Mouse (Mus musculus) granulocyte monocyte progenitor cell, adult 5-6 weeks (primary cell): ENCODE measurements around the gene Ankrd50. TPM values are rescaled to one million over a fixed set of nuclear protein-coding genes. Genes with fewer than 3 reads are reported as not detected.

ENCODE experiments used
- ATAC-seq: replicated peaks from 2 replicates; pipeline ENCODE4 v1.8.0; 2016; ENCODE audit warnings: mild to moderate bottlenecking, moderate TSS enrichment, inconsistent platforms; ENCODE audit not compliant: poor library complexity, severe bottlenecking
- total RNA-seq, 2 experiments: library from RNA; stranded (forward) in 1 of 2; stranded (reverse) in 1 of 2; fragments of 200-712, 200-1000 nt in 1 of 2; fragments of >200 nt in 1 of 2; fragmentation: Nextera tagmentation in 1 of 2; gene quantifications; 2 replicates each; pipeline ENCODE4 v1.2.3; 2014 to 2017

Ankrd50 gene
- total RNA-seq (2014; fragmentation: Nextera tagmentation) = 4.7 and 5.0 TPM in 2 replicates
- 6.2 TPM in 2 replicates for total RNA-seq (2017)

GRCm38 (mm10) chr3:38484191-38485106 is at the start of gene Ankrd50:
Ankrd50 (minus strand) TSS chr3:38484844.
- ATAC-seq = peak; percentile 94

DNA sequence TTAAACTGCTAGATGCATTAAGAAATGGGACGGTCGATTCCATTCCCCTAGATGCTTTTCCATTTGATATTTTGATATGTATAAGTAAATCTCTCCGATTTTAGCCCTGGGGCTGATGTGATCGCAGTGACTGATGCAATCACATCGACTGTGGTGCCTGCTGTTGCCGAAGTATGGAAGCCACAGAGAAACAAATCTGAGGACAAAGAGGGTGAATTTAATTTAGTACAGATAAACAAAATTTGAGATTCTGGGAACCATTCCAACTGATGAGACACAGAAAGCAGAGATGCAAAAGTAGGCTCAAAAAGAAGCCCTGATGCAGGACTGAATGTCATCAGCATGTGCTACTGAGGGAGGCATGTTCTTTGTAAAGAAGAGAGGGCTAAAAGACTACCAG is 49.6 kb upstream of the Ankrd50 start:
- ATAC-seq = no peak

DNA sequence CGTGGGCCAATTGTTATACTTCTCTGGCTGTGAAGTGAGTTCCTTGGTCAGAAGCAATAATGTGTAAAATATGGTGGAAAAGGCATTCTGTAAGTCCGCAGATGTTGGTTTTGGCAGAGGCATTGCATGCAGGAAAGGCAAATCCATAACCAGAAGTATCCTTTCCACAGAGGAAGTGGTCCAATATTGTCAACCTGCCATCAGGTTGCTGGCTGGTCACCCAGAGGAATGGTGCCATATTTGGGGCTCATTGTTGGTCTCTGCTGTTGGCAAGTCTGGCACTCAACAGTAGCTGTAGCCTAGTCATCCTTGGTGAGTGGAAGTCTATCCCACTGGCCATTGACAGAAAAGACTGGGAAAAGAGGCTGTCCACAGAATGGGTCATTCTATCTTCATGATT is 35.8 kb upstream of the Ankrd50 start:
- ATAC-seq = no peak

GRCm38 (mm10) chr3:38519971-38520370 is 35.3 kb upstream of the Ankrd50 start:
- ATAC-seq = no peak

DNA sequence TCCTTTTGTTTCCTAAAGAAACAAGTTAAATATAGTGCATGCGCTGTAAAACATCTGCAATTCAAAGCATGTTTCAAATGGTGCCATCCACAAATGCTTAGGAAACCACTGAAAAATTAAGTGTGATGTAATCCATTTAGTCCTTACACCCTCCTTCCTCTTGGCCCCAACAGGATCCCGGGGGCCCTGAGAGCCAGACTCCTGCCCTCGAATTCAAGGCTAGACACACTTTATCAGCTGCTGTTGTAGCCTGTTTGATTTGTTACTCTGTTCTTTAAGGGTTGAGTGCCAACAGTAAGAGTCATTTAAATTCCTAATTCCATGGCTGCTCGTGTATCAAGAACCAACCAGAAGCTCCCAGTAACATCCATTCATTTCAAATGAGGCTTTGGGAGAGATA is 19.0 kb upstream of the Ankrd50 start:
- no peak for ATAC-seq

- no peak for ATAC-seq
Measured at GRCm38 (mm10) chr3:38502156-38502555, 17.5 kb upstream of the Ankrd50 start.

DNA sequence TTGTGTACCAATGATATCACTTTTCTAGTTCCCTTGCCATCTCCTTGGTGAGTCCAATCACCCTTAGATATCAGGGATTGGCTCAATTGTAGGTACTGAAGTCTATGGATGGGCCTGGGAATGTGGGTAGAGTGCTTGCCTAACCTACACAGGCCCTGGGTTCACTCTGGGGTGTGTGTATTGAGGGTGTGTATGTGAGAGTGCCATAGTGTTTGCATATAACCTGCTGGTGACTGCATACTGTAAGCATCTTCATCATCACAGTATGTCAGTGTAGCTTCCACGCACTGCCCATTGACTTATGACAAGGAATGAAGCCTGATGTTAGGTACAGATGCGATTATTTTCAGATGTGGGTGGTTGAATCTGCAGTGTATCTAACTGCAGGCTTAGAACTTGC is 17.1 kb upstream of the Ankrd50 start:
- ATAC-seq = no peak

GRCm38 (mm10) chr3:38501316-38501715 is 16.7 kb upstream of the Ankrd50 start:
- ATAC-seq = no peak

GRCm38 (mm10) chr3:38498561-38498960 is 13.9 kb upstream of the Ankrd50 start:
- ATAC-seq = no peak

GRCm38 (mm10) chr3:38496795-38497385 is 12.2 kb upstream of the Ankrd50 start:
- no peak for ATAC-seq

GRCm38 (mm10) chr3:38491702-38492101 is 7.1 kb upstream of the Ankrd50 start:
- peak; percentile 20; the same call in 1 of the 2 replicates for ATAC-seq

DNA sequence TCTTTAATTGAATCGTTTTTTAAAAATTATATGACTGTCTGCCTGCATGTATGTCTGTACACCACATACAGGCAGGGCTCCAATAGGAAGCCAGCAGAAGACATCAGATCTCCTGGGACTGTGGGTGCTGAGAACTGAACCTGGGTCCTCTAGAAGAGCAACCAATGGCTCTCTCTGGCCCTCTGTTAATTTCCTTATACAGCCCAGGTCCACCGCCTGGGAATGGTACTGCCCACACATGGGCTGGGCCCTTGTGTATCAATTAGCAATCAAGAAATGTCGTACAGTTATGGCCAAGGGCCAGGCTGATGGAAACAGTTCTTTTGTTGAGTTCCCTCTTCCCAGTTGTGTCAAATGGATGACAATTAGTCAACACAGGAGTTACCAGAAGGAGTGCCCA is 6.6 kb upstream of the Ankrd50 start:
- ATAC-seq = no peak

- no peak for ATAC-seq
Measured at GRCm38 (mm10) chr3:38490720-38491119, 6.1 kb upstream of the Ankrd50 start.

DNA sequence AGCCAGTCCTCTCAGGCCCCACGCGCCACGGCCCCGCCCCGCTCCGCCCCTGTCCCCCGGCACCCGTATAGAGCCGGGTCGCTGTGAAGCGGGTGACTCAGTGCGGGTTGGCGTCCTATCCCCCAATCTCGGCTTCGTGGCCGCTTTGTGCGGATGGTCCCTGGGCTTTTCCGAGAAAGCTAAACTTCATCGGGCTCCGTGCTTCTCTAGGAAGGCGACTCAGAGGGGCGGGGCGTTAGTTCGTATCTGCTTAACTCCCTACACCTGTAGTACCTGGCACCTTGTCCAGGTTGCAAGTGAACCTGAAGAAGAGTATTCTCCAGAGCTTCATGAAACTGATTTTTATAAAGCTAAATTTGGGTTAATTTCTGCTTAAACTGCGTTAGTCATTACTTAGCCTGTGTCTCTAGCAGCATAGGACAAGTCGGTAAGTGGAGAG is 482 bp upstream of the Ankrd50 start:
- no peak for ATAC-seq

GRCm38 (mm10) chr3:38483551-38483950 is 1.1 kb downstream of the Ankrd50 start:
- ATAC-seq = no peak

DNA sequence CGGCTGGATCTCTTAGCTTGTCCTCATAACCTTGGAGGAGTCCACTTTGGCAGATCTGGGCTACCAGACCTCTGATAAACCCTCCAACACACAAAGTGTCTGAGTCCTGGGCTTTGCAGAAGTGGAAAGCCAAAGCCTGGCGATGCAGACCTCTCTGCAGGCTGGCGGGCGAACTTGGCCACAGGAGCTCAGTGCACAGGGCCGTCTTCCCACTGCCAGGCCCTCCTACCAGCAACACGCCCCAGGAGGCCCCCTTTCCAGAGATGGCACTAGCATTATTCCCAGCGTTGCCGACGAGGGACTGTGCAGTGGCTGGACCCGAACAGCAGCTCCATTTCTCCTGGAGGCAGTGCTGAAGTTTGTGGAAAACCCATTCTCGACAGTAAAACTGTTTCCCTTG is 1.9 kb downstream of the Ankrd50 start:
- no peak for ATAC-seq

- ATAC-seq = no peak
Measured at GRCm38 (mm10) chr3:38481106-38481505, 3.5 kb downstream of the Ankrd50 start.

DNA sequence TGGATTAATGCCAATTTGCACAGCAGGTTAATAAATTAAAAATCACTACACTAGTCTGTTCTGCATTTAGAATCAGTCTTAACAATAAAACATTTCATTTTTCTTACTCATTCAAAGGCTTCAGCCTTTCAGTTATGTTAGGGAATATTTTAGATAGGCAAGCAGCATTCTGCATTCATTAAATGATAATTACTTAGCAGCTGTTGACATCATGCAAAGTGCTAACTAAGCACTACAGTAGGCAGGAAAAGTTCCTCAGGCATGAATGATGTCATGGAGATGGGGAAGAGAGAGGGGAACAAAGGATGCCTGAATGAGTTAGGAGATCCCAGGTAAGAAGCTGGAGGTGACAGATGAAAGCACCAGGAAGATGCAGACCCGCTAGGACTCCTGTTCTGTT is 6.7 kb downstream of the Ankrd50 start:
- ATAC-seq = no peak

GRCm38 (mm10) chr3:38475587-38475986 is 9.1 kb downstream of the Ankrd50 start:
- ATAC-seq = no peak

- no peak for ATAC-seq
Measured at GRCm38 (mm10) chr3:38473138-38473537, 11.5 kb downstream of the Ankrd50 start.

DNA sequence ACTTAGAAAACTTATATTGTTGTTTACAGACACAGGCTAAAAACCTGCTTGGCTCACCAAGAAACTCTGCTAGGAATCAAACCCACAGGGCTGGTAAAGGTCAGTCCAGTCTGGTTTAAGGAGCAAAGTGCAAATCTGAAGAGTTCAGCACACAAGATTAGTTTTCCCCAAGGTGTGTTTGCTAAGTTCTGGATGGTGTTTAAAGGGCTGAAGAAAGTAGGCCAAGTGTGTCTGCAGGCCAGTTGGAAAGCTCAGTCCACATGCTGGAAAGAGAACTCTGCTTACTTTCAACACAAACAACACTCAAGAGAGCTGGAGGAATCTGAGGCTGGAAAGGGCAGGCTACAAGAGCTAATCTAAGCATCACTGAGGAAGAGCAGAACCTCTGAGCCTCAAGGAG is 13.1 kb downstream of the Ankrd50 start:
- no peak for ATAC-seq

DNA sequence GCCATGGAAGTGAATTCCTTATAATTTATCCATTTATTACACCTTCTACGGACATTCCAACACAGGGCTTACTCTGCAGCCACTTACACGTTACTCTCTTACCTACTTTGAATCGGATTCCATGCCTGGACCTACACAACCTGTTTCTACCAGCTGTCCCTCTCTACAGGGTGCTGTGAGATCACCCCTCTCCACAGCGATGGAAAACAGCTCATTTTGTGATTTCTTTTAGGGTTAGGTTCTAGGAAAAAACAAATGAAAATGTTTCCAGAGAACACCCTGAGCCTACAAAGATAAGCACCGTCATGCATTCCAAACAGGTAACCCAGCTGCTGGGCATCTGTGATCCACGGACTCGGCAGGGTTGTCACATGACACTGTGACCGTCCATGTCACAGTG is 16.5 kb downstream of the Ankrd50 start:
- ATAC-seq = no peak
